ENCODE assay signal across 27 mouse cellular contexts in the genomic region with DNA sequence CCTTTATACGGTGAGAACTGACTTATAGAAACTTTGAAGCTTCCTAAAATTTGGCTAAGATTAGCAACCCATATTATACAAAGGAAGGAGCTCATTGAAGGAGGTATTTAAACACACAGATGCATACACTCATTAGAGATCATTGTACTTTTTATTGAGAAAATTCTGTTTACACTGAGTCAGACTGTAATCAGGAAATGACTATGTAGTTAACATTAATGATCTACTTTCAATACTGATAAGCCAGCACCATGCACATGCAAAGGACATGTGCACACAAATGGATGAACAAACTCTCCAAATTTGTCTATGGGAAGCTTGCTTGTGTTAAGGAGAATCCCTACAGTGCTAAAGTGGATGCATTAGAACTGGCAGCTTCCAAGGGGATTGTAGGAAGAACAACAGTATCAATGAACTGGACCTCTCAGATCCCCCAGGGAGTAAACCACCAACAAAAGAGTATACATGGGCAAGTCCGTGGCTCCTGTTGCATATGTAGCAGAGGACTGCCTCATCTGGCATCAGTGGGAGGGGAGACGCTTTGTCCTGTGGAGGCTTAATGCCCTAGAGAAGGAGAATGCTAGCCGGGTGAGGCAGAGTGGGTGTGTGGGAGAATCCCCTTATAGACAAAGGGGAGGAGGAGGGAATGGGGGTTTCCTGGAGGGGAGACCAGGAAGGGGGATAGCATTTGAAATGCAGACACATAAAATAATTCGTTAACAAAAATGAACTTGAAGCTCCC.
A peak's percentile ranks its signal among the peaks of the same experiment; 100 is the strongest.
DNase-seq lines count a peak whose midpoint lies in the region; ATAC-seq lines count a peak whose summit lies in the region.
"Had no signal": no experiment of that assay in that cellular context is flagged by ENCODE, and none has a peak within 500 bp of the region (broad histone marks: within the 10 kb centered on the region; RNA-seq: fewer than 3 reads in every experiment).

No protein-coding gene starts in this region.

- H3K27me3 ChIP-seq in hindbrain, embryonic 12.5 days = no peaks in the 10 kb centered on the region
- no peaks in the 10 kb centered on the region for H3K27me3 ChIP-seq in hindbrain, embryonic 16.5 days (replicated peaks; ENCODE audit: control insufficient read depth, insufficient read depth, low read length)
- no peaks in the 10 kb centered on the region for H3K27me3 ChIP-seq in neural tube, embryonic 11.5 days (ENCODE audit: control insufficient read depth, insufficient read depth, low read length)
- H3K27me3 ChIP-seq in midbrain, embryonic 14.5 days (ENCODE audit: control insufficient read depth, insufficient read depth, low read length) = no peaks in the 10 kb centered on the region
- H3K27me3 ChIP-seq: forebrain, embryonic 12.5 days; heart, embryonic 12.5 days; liver, embryonic 12.5 days; megakaryocyte, embryonic 14.5 days; neural tube, embryonic 12.5 days had no signal

- no peak overlapping the region for H3K9ac ChIP-seq in hindbrain, embryonic 12.5 days
- no peak overlapping the region for H3K9ac ChIP-seq in hindbrain, embryonic 16.5 days (ENCODE audit: low read depth, low read length)
- no peak overlapping the region for H3K9ac ChIP-seq in neural tube, embryonic 11.5 days (ENCODE audit: low read length)
- H3K9ac ChIP-seq in midbrain, embryonic 14.5 days (replicated peaks; ENCODE audit: low read length) = no peak overlapping the region
- H3K9ac ChIP-seq: embryonic facial prominence, embryonic 13.5 days; forebrain, embryonic 12.5 days; heart, embryonic 12.5 days; liver, embryonic 12.5 days; liver, postnatal 0 days; neural tube, embryonic 12.5 days had no signal

- peak; percentile 11 for DNase-seq in neural tube, embryonic 11.5 days (ENCODE audit: low spot score)
- no peak for DNase-seq in neural tube, embryonic 10.5 days (ENCODE audit: extremely low spot score, low spot score)
- DNase-seq in midbrain, embryonic 14.5 days = peak; percentile 21
- no peak for DNase-seq in frontal cortex, postnatal 25 days (ENCODE audit: low spot score in 2 of 2)
- DNase-seq: adrenal gland, postnatal 25 days; B cell, adult 2 months; cerebellum, adult 18-20 months; cerebellum, postnatal 10 days; gastrocnemius, adult 2 months; gastrocnemius, postnatal 36 days; heart, adult 18-20 months; heart, postnatal 4 days; kidney, adult 8-10 months; kidney, postnatal 4 days; left cerebral cortex, postnatal 4 days; liver, postnatal 0 days; lung, postnatal 4 days had no signal

- WGBS in hindbrain, embryonic 12.5 days = 39% methylated on average over 5 of the region's 5 CpGs
- WGBS in hindbrain, embryonic 16.5 days = 38% methylated on average over 5 of the region's 5 CpGs
- WGBS in neural tube, embryonic 11.5 days = 51% methylated on average over 5 of the region's 5 CpGs
- 24% methylated on average over 5 of the region's 5 CpGs for WGBS in midbrain, embryonic 14.5 days

- H3K4me3 ChIP-seq in hindbrain, embryonic 12.5 days = no peak overlapping the region
- no peak overlapping the region for H3K4me3 ChIP-seq in hindbrain, embryonic 16.5 days (ENCODE audit: low read length)
- H3K4me3 ChIP-seq in neural tube, embryonic 11.5 days (ENCODE audit: low read depth, low read length) = no peak overlapping the region
- H3K4me3 ChIP-seq in midbrain, embryonic 14.5 days (replicated peaks; ENCODE audit: low read depth, low read length) = no peak overlapping the region
- H3K4me3 ChIP-seq: embryonic facial prominence, embryonic 13.5 days; forebrain, embryonic 12.5 days; gastrocnemius, adult 2 months; heart, embryonic 12.5 days; liver, embryonic 12.5 days; megakaryocyte, embryonic 14.5 days; neural tube, embryonic 12.5 days had no signal

- H3K9me3 ChIP-seq in hindbrain, embryonic 12.5 days (replicated peaks) = no peaks in the 10 kb centered on the region
- H3K9me3 ChIP-seq in hindbrain, embryonic 16.5 days (ENCODE audit: control insufficient read depth, low read length) = no peaks in the 10 kb centered on the region
- no peaks in the 10 kb centered on the region for H3K9me3 ChIP-seq in neural tube, embryonic 11.5 days (ENCODE audit: control insufficient read depth, low read length)
- no peaks in the 10 kb centered on the region for H3K9me3 ChIP-seq in midbrain, embryonic 14.5 days (ENCODE audit: control insufficient read depth, low read length)
- H3K9me3 ChIP-seq: embryonic facial prominence, embryonic 13.5 days; forebrain, embryonic 12.5 days; heart, embryonic 12.5 days; liver, embryonic 12.5 days; megakaryocyte, embryonic 14.5 days; neural tube, embryonic 12.5 days had no signal

- ATAC-seq in hindbrain, embryonic 12.5 days (ENCODE audit: low FRiP score) = peak; percentile 64; the same call in 1 of the 2 replicates
- ATAC-seq in hindbrain, embryonic 16.5 days = no peak
- no peak for ATAC-seq in neural tube, embryonic 11.5 days (ENCODE audit: insufficient read depth, low FRiP score, low TSS enrichment)
- no peak for ATAC-seq in midbrain, embryonic 14.5 days (ENCODE audit: low FRiP score, low TSS enrichment)
- ATAC-seq: inflammation-experienced regulatory T-cells, adult 6 months; liver, embryonic 12.5 days; liver, postnatal 0 days had no signal

- no peak overlapping the region for H3K27ac ChIP-seq in hindbrain, embryonic 12.5 days
- H3K27ac ChIP-seq in hindbrain, embryonic 16.5 days (ENCODE audit: low read depth, low read length) = no peak overlapping the region
- H3K27ac ChIP-seq in neural tube, embryonic 11.5 days (ENCODE audit: low read depth, low read length) = no peak overlapping the region
- no peak overlapping the region for H3K27ac ChIP-seq in midbrain, embryonic 14.5 days (replicated peaks; ENCODE audit: low read depth, low read length)
- H3K27ac ChIP-seq: embryonic facial prominence, embryonic 13.5 days; forebrain, embryonic 12.5 days; gastrocnemius, adult 2 months; kidney, postnatal 0 days; liver, embryonic 12.5 days; neural tube, embryonic 12.5 days had no signal

- no peaks in the 10 kb centered on the region for H3K36me3 ChIP-seq in hindbrain, embryonic 12.5 days
- H3K36me3 ChIP-seq in hindbrain, embryonic 16.5 days (ENCODE audit: control insufficient read depth, insufficient read depth, low read length) = no peaks in the 10 kb centered on the region
- H3K36me3 ChIP-seq in neural tube, embryonic 11.5 days (ENCODE audit: control insufficient read depth, insufficient read depth, low read length) = no peaks in the 10 kb centered on the region
- H3K36me3 ChIP-seq in midbrain, embryonic 14.5 days (ENCODE audit: control insufficient read depth, insufficient read depth, low read length) = no peaks in the 10 kb centered on the region
- H3K36me3 ChIP-seq: embryonic facial prominence, embryonic 13.5 days; forebrain, embryonic 12.5 days; heart, embryonic 12.5 days; liver, embryonic 12.5 days; neural tube, embryonic 12.5 days had no signal

- no peaks in the 10 kb centered on the region for H3K4me1 ChIP-seq in hindbrain, embryonic 12.5 days
- H3K4me1 ChIP-seq in hindbrain, embryonic 16.5 days (ENCODE audit: control insufficient read depth, insufficient read depth, low read depth, low read length) = no peaks in the 10 kb centered on the region
- H3K4me1 ChIP-seq in neural tube, embryonic 11.5 days (ENCODE audit: control insufficient read depth, insufficient read depth, low read length) = no peaks in the 10 kb centered on the region
- H3K4me1 ChIP-seq in midbrain, embryonic 14.5 days (ENCODE audit: control insufficient read depth, insufficient read depth, low read length) = no peaks in the 10 kb centered on the region
- H3K4me1 ChIP-seq: embryonic facial prominence, embryonic 13.5 days; forebrain, embryonic 12.5 days; heart, embryonic 12.5 days; liver, embryonic 12.5 days; megakaryocyte, embryonic 14.5 days; neural tube, embryonic 12.5 days had no signal

- no peak overlapping the region for H3K4me2 ChIP-seq in hindbrain, embryonic 12.5 days (replicated peaks)
- H3K4me2 ChIP-seq in hindbrain, embryonic 16.5 days (ENCODE audit: low read length) = no peak overlapping the region
- H3K4me2 ChIP-seq in neural tube, embryonic 11.5 days (ENCODE audit: low read depth) = no peak overlapping the region
- no peak overlapping the region for H3K4me2 ChIP-seq in midbrain, embryonic 14.5 days (ENCODE audit: low read length)
- H3K4me2 ChIP-seq: embryonic facial prominence, embryonic 13.5 days; forebrain, embryonic 12.5 days; heart, embryonic 12.5 days; liver, embryonic 12.5 days; neural tube, embryonic 12.5 days had no signal

Comparison
In these comparisons a context has a peak if more than half of its experiments do, and no peak if none do; other contexts are left out.
1. DNase-seq: peak in neural tube, embryonic 11.5 days (single experiment) and midbrain, embryonic 14.5 days (single experiment); none in neural tube, embryonic 10.5 days (single experiment) and frontal cortex, postnatal 25 days (0 of 2).